Comparison of ENCODE assay signal across 21 mouse cellular contexts in genomic region chr1:30414881-30415439, GRCm38 (mm10).
DNase-seq lines count a peak whose midpoint lies in the region; ATAC-seq and TF ChIP-seq lines count a peak whose summit lies in the region.
"Had no signal": no experiment of that assay in that cellular context is flagged by ENCODE, and none has a peak within 500 bp of the region (broad histone marks: within the 10 kb centered on the region; RNA-seq: fewer than 3 reads in every experiment).

No protein-coding gene starts in this region.

- H3K9me3 ChIP-seq in kidney, postnatal 0 days (replicated peaks; ENCODE audit: low read length) = no peaks in the 10 kb centered on the region
- H3K9me3 ChIP-seq: embryonic facial prominence, embryonic 15.5 days; forebrain, embryonic 10.5 days; heart, embryonic 12.5 days; hindbrain, embryonic 10.5 days; hindbrain, embryonic 15.5 days had no signal

- H3K9ac ChIP-seq in kidney, postnatal 0 days (ENCODE audit: low read depth, low read length) = no peak overlapping the region
- H3K9ac ChIP-seq: embryonic facial prominence, embryonic 15.5 days; heart, embryonic 12.5 days; hindbrain, embryonic 15.5 days had no signal

- peak; percentile 5 for DNase-seq in embryo, embryonic 11 days
- DNase-seq in embryo, embryonic 10 days (ENCODE audit: low spot score) = no peak
- peak; percentile 61 for DNase-seq in kidney, postnatal 0 days (ENCODE audit: low spot score)
- DNase-seq in kidney, adult 8-10 months = no peak
- DNase-seq in forelimb bud, embryonic 11.5 days (ENCODE audit: low read depth, low spot score) = peak; percentile 8
- DNase-seq in adrenal gland, postnatal 14 days = no peak
- DNase-seq in gastrocnemius, adult 2 months = no peak
- DNase-seq: adrenal gland, postnatal 25 days; cerebellum, adult 18-20 months; cerebellum, postnatal 10 days; gastrocnemius, postnatal 10 days; heart, adult 2 months had no signal

- H3K27ac ChIP-seq in kidney, postnatal 0 days = no peak overlapping the region
- no peak overlapping the region for H3K27ac ChIP-seq in gastrocnemius, adult 2 months
- H3K27ac ChIP-seq: embryonic facial prominence, embryonic 15.5 days; forebrain, embryonic 10.5 days; heart, adult 2 months; hindbrain, embryonic 10.5 days; hindbrain, embryonic 15.5 days had no signal

- intact Hi-C loops in gastrocnemius, adult 2 months (cut with DNase I) = no loop called here

- no peak overlapping the region for H3K4me3 ChIP-seq in kidney, postnatal 0 days (replicated peaks; ENCODE audit: low read depth, low read length)
- no peak overlapping the region for H3K4me3 ChIP-seq in gastrocnemius, adult 2 months
- H3K4me3 ChIP-seq: embryonic facial prominence, embryonic 15.5 days; erythroblast, embryonic 14.5 days; forebrain, embryonic 10.5 days; heart, adult 2 months; heart, embryonic 12.5 days; hindbrain, embryonic 10.5 days; hindbrain, embryonic 15.5 days had no signal

- no peaks in the 10 kb centered on the region for H3K4me1 ChIP-seq in kidney, postnatal 0 days (replicated peaks; ENCODE audit: insufficient read depth, low read length)
- H3K4me1 ChIP-seq: embryonic facial prominence, embryonic 15.5 days; forebrain, embryonic 10.5 days; heart, embryonic 12.5 days; hindbrain, embryonic 10.5 days; hindbrain, embryonic 15.5 days had no signal

- H3K27me3 ChIP-seq in kidney, postnatal 0 days (ENCODE audit: insufficient read depth, low read length) = no peaks in the 10 kb centered on the region
- H3K27me3 ChIP-seq: embryonic facial prominence, embryonic 15.5 days; heart, embryonic 12.5 days; hindbrain, embryonic 15.5 days had no signal

- no peak for TF ChIP-seq CTCF in kidney, postnatal 0 days (IDR thresholded peaks at IDR 0.05; ENCODE audit: low read depth)
- TF ChIP-seq CTCF in gastrocnemius, adult 2 months (IDR thresholded peaks at IDR 0.05) = no peak

- no peak overlapping the region for H3K4me2 ChIP-seq in kidney, postnatal 0 days (ENCODE audit: low read length)
- H3K4me2 ChIP-seq: embryonic facial prominence, embryonic 15.5 days; heart, embryonic 12.5 days; hindbrain, embryonic 15.5 days had no signal

- WGBS in kidney, postnatal 0 days = 8% methylated on average over 2 of the region's 2 CpGs

- no peak for ATAC-seq in kidney, postnatal 0 days (replicated peaks; ENCODE audit: low FRiP score, low read depth)
- ATAC-seq: forebrain, embryonic 14.5 days; inflammation-experienced regulatory T-cells, adult 6 months; intestine, postnatal 0 days had no signal

- no peaks in the 10 kb centered on the region for H3K36me3 ChIP-seq in kidney, postnatal 0 days (ENCODE audit: insufficient read depth, low read length)
- H3K36me3 ChIP-seq: embryonic facial prominence, embryonic 15.5 days; forebrain, embryonic 10.5 days; heart, embryonic 12.5 days; hindbrain, embryonic 10.5 days; hindbrain, embryonic 15.5 days had no signal

Comparison
In these comparisons a context has a peak if more than half of its experiments do, and no peak if none do; other contexts are left out.
1. DNase-seq: peak in embryo, embryonic 11 days (single experiment), kidney, postnatal 0 days (single experiment) and forelimb bud, embryonic 11.5 days (single experiment); none in embryo, embryonic 10 days (single experiment), kidney, adult 8-10 months (0 of 2), adrenal gland, postnatal 14 days (single experiment) and gastrocnemius, adult 2 months (single experiment).